Mouse (Mus musculus): ENCODE data around the gene Gpkow.
"Not testable (repeated sequence)": the region's sequence is repeated elsewhere in the genome, so short reads cannot be mapped to it uniquely, and the experiment has no call there.

The Gpkow gene

GRCm38 (mm10) chrX:7690486-7690885 lies 6.4 kb upstream of the Gpkow start:
- DNase-seq: no peak

DNA sequence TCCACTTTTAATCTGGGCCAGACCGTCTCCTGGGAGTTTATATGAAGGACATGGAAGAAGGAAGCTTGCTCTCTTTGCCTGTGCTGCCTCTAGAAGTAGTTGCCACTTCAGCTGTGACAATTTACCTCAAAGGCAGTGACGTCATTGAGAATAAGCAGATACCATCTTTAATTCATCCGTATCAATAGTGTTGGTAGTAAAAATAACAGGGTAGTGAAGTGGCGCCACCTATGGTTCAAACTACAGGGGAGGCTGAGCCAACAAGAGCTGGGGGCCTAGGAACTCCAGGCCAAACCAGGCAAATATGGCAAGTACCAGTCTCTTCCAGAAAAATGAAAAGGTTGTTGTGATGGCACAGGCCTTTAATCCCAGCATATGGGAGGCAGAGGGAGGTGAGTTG lies 4.1 kb upstream of the Gpkow start:
- peak; percentile 22 to 29 for DNase-seq

- no peak for DNase-seq
Observed at GRCm38 (mm10) chrX:7696520-7696919, 411 bp upstream of the Gpkow start.

GRCm38 (mm10) chrX:7713764-7714134 lies 16.8 kb downstream of the Gpkow start:
- DNase-seq: not testable (repeated sequence)

DNA sequence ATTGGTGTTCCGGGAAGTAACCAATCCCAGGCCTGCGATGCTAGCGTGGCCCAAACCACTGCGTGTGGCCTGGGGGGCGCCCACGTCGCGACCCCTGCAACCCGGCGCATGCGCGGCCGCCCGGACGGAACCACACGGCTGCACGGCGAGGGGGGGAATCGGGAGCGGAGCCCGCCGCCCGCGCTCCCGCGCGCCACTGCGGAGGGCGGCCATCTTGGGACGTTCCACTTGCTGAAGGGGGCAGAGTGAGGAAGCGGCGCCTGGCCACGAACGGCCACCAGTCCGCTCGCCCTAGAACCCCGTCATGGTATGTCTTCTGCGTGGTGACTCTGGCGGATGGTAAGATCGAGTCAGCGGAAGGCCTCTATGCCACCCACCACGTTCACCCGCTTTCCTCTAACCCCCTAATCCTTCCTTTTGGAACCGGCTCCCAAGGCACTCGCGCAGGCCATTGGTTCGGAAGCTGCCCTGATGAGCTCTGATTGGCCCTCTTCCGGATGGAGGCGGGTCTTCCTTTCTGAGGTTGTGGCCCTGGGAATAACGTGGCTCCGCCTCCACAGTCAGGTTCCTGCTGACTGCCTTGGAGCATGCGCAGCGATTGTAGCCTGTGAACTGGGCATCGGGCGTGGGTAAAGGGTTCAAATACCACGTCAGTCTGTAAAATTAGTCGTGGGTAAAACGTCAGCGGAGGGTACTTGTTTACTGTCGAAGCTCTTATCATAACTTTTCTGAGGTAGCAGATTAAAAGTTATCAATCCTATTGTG lies 17.4 kb downstream of the Gpkow start, which contains the start of gene Wdr45:
Wdr45 (plus strand) TSS at position 199 of the 765 bp plus-strand sequence.
- DNase-seq: peak; percentile 87 to 93

DNA sequence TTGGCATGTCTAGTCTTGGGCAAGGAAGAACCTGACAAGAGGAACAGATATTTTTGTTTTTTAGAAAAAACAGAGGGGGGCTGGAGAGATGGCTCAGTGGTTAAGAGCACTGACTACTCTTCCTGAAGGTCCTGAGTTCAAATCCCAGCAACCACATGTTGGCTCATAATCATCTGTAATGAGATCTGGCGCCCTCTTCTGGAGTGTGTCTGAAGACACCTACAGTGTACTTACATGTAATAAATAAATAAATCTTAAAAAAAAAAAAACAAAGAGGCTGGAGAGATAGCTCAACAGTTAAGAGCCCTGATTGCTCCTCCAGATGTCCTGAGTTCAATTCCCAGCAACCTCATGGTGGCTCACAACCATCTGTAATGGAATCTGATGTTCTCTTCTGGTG lies 19.1 kb downstream of the Gpkow start:
- DNase-seq: not testable (repeated sequence)

DNA sequence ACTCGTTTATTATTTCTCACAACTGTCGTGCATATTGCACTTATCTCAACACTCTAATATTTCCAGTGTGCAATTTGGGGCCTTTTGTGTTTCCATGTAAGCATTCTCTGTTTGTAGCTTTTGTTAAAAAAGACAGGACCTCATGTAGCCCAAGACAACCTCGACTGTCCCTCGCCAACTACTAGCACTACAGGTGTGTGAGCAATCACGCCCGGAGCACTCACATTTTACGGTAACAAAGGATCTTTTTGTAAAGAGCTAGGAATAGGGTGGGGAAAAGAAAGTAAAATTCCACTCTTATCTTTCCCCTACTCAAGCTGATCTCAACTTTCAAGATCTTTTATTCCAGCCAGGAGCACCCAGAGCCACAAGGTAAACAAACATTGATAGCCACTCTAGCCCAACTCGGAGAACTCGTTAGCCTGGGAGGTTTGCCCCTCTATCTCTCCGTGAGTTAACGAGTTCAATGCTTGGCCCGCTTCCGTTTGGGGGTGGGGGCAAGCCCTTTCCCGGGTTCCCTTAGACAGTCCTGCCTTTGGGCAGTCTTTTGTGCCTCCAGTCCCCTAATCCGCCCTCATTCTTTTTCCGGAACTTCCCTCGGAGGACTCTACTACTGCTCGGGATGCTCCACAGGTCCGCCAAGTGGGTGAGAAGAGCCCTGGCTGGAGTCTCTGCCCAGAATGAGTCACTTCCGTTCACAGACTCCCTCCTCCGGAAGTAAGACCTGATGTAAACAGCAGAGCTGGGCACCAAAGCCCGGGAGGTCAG lies 24.8 kb downstream of the Gpkow start, which contains the start of gene Gm45208:
Gm45208 (plus strand) TSS at position 732 of the 768 bp plus-strand sequence.
- peak; percentile 59 to 70 for DNase-seq

DNA sequence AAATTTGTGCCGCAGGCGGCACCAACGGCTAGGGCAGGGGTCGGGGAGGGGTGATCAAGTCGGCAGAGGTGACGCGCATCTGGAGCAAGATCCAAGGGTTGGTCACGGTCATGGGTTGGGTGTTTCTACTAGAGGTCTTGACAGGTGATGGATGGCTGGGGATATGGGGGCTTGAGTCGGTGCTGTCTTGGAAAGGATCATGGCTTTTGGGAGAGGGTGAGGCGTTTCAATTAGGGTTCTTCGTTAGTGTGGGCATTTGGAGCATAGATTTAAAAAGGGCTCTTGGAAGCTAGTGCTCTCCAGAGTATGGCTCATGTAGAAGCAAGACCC lies 25.3 kb downstream of the Gpkow start:
- DNase-seq: no peak

GRCm38 (mm10) chrX:7722691-7723090 lies 25.8 kb downstream of the Gpkow start:
- no peak for DNase-seq

- DNase-seq: no peak
Observed at GRCm38 (mm10) chrX:7724135-7724534, 27.2 kb downstream of the Gpkow start.

DNA sequence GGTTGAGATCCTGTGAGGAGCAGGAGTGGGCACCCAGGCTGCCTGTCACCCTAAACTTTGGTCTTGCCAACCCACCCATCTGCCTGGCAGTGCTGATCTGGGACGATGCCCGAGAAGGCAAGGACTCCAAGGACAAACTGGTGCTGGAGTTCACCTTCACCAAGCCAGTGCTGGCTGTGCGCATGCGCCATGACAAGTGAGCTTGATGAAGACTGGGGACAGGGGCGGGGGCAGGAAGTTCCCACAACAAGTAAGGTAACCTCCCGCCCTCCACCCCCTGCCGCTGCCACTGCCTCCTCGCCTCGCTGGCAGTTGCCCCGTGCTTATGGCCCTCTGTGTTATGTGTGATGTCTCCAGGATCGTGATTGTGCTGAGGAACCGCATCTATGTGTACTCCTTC lies 28.9 kb downstream of the Gpkow start:
- no peak for DNase-seq

DNA sequence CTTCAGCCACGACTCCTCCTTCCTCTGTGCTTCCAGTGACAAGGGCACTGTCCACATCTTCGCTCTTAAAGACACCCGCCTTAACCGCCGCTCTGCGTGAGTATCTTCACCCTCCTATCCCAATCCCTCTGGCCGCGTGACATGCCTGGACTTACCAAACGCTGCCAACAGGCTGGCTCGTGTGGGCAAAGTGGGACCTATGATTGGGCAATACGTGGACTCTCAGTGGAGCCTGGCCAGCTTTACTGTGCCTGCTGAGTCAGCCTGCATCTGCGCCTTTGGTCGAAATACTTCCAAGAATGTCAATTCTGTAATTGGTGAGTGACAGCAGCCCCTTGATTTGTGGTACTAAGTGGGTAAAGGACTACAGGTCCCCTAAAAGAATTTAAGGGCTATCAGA lies 30.2 kb downstream of the Gpkow start:
- DNase-seq: no peak

DNA sequence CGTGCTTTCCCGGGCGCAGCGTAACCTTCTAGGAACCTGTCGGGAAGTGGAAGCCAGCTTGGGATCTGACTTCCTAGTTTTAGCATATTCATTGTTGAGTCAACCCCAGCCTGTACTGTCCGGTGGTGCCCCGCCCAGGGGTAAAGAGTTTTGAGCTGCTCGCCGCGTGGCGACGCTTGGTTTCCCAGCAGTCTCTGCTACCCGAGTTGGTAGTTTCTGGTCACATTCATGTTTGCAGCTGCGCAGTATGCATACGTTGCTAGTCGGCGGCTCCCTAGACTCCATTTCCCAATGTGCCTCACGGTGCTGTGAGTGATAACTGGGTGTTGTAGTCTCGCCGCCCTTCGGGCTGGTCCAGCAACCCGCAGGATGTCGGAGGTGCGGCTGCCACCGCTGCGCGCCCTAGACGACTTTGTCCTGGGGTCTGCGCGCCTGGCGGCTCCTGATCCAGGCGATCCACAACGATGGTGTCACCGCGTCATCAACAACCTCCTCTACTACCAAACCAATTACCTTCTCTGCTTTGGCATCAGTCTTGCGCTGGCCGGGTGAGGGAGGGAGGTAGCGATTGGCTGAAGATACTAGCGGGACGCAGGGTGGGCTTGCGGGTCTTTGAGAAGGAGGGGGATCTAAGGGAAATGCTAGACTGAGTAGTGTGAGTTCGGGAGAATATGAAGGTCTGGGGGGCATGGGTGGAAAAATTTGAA lies 31.4 kb downstream of the Gpkow start, which contains the start of gene Praf2:
Praf2 (plus strand) TSS at position 225 of the 707 bp plus-strand sequence.
- DNase-seq: peak; percentile 61 to 75

DNA sequence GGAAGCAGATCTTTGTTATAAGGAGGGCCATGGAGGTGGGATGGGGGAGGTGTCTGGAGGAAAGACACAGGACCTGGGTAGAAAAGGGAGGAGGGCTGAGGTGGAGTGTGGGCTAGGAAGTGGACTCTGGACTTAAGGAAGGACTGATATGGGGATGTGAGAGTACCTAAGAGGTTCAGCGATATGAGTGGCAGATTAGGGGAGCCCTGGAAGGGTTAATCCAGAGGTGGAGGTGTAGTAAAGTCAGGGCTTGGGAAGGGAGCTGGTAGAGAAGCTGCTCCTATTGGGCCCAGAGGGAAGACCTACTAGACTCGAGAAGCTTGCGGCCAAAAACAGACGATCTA lies 32.0 kb downstream of the Gpkow start:
- DNase-seq: no peak

DNA sequence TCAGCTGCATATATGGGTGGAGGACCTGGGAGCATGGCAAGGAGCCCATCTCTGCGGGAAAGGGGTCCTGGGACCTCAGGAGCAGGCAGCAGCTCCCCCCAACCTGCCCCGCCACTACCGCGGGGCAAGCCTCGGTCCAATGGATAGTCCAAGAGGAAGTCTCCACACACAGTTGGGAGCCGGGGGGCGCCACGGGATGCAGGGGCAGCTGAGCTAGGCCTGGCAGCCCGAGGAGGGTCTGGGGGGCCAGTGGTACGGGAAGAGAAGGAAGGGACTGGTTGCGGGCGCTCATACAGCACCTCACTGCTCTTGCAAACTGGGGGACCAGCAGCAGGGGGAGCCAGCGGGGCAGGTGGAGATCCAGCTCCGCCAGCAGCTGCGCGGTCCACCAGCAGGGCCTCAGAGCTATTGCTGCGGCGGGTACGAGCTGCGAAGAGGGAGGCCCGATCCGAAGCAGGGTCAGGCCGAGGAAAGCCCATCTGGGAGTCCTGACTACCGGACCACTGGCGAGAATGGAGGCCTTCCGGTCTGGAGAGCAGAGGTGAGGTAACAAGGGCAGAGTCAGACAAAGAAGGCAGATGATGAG lies 36.7 kb downstream of the Gpkow start:
- DNase-seq: peak; percentile 79 to 82

DNA sequence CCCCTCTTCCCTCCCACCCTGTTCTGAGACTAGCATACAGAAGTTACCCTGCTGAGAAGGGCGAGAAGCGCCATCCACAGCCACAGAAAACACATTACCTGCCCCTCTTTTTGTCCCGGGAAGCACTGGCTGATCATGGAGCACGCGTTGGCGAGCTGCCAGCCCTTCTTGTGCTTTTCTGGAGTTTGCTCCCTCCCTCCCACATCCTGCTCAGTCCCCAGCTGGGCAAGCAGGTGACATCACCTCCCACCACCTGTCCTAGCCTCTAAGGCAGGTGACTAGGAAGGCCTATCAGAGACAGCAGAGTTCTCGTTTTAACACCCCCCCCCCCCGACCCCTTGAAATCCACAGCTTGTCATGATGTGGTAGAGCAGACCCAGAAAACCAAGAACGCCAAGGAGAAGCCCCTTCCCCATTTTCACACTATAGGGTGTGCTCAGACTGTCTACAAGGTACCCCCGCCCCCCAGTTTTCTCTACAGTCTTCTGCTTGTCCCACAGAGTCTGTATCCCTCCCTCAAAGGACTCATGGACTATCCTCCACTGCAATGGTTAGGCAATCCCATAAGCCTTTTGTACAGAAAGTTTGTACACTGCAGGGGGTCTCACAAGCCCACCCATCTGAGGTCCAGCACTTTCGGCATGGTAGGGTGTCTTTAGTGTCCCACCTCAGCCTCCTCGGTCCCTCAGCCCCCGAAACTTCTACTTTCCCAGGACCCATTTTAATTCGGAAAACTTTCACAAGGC lies 42.6 kb downstream of the Gpkow start:
- no peak for DNase-seq

DNA sequence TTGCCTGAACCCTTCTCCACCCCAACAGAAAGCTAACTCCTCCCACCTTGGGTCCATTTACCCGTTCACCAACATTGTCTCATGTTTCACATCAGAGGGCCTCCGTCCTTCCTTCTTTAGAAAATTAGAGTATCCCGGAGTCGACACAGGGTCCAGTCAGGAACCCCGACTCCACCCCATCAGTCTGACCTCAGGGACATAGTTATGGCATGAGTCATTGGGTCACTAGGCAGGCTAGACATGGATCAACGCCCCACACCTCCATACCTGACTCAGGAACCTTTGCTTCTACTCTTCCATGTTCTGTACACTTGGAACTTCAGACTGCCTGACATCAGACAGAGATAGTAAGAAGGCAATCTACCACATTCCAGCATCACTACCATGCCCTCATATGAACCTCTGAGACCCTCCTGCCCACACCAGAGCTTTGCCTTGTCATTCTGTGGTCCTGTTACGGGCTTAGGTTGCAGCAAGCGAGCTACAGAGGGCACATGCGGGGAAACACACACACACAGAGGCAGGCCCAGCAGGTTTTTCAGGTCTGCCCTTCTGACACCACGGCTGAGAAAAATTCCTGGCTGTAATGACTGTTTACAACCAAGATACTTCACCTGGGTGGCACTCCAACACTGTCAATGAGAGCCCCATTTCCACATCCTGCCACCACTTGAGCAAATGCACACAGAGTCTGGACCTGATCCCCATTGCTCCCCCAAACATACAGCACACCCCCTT lies 43.3 kb downstream of the Gpkow start:
- DNase-seq: no peak

GRCm38 (mm10) chrX:7741103-7741502 lies 44.2 kb downstream of the Gpkow start:
- no peak for DNase-seq

DNA sequence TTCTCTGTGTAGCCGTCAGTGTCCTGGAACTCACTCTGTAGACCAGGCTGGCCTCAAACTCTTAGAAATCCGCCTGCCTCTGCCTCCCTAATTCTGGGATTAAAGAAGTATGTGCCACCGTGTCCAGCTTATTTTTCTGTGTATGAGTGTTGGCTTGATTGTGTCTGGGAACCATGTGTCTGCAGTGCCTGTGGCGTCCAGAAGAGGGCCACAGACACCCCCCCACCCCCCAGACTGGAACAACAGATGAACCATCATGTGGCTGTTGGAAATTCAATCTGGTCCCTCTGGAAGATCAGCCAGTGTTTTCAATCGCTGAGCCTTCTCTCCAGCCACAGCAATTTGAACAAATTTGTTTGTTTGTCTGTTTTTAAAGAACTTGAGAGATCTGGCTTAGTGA lies 46.5 kb downstream of the Gpkow start:
- DNase-seq: no peak

DNA sequence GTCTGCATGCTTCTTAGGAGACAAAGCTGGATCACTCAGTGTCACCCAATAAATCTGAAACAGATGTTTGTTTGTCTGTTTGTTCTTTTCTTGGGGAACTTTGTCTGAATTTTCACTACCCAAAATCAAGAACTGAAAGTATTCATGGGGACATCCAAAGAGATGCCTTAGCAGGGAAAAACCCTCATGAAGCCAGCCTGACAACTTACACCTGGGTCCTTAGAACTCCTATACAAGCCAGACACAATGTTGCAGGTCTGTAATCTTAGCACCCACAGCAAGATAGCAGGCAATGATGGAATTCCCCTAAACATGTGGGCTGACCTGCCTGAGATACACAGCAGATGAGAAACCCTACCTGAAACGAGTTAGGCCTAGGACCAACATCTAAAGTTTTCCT lies 48.0 kb downstream of the Gpkow start:
- no peak for DNase-seq

DNA sequence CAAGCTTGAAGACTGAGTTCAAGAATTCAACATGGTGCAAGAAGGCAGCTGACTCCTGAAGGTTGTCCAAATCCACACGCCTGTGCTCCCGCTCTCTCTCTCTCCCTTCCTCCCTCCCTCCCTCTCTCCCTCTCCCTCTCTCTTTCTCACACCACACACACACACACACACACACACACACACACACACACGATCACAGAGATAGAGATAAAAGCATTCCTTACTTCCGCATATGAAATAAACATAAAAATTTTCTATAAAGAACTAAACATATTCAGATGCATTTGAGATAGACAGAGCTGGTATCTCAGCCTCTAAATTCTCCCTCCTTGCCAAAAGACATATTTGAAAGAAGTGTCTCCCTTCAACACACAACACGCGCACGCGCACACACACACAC lies 48.5 kb downstream of the Gpkow start:
- DNase-seq: no peak

Data from thymus, postnatal 36 days (tissue).